Mouse (Mus musculus): ENCODE measurements around the gene Fam167b. TPM values are rescaled to one million over a fixed set of nuclear protein-coding genes. Genes with fewer than 3 reads are reported as not detected.

Fam167b gene
- polyA plus RNA-seq (2012; rRNA removed): 0.92 and 2.0 TPM in 2 replicates

GRCm38 (mm10) chr4:129578466-129578865 lies at the start of gene Fam167b:
Gene Fam167b (minus strand): TSS chr4:129578549.

GRCm38 (mm10) chr4:129623681-129624091 lies 45.3 kb upstream of the Fam167b start, which contains the start of gene Ccdc28b:
Gene Ccdc28b (minus strand): TSS chr4:129623947.

GRCm38 (mm10) chr4:129618786-129619691 lies 40.7 kb upstream of the Fam167b start, which contains the start of gene Iqcc:
Gene Iqcc (minus strand): TSS chr4:129619099.

GRCm38 (mm10) chr4:129614093-129614492 lies 35.7 kb upstream of the Fam167b start, which contains the start of gene Dcdc2b:
Gene Dcdc2b (minus strand): TSS chr4:129614257.

GRCm38 (mm10) chr4:129600233-129601158 lies 22.1 kb upstream of the Fam167b start, which contains the start of the genes Eif3i and Tmem234:
Gene Eif3i (minus strand): TSS chr4:129600648.
Gene Tmem234 (plus strand): TSS chr4:129600668.

GRCm38 (mm10) chr4:129573430-129573829 lies 4.9 kb downstream of the Fam167b start, which contains the start of gene Lck:
Gene Lck (minus strand): TSS chr4:129573641.

GRCm38 (mm10) chr4:129542592-129543141 lies 35.7 kb downstream of the Fam167b start, which contains the start of gene Hdac1:
Gene Hdac1 (minus strand): TSS chr4:129542713.

Other genes with a start within 250 kb of the Fam167b start
- gene Rbbp4, start 243.2 kb downstream of the Fam167b start, polyA plus RNA-seq (2012; rRNA removed): 115 and 134 TPM in 2 replicates
- gene Zbtb8os, start 242.9 kb downstream of the Fam167b start, polyA plus RNA-seq (2012; rRNA removed): 27.3 and 32.9 TPM in 2 replicates
- gene Zbtb8a, start 200.4 kb downstream of the Fam167b start, polyA plus RNA-seq (2012; rRNA removed): 16.9 and 18.8 TPM in 2 replicates
- 5.6 and 6.8 TPM in 2 replicates for gene Zbtb8b, start 137.7 kb downstream of the Fam167b start, polyA plus RNA-seq (2012; rRNA removed)
- 28.6 and 30.8 TPM in 2 replicates for gene Bsdc1, start 117.0 kb downstream of the Fam167b start, polyA plus RNA-seq (2012; rRNA removed)
- gene Tssk3, start 87.5 kb downstream of the Fam167b start, polyA plus RNA-seq (2012; rRNA removed): 0.14 and 0.18 TPM in 2 replicates
- 0.26 TPM in 1 of 2 replicates, not detected in the other for gene Fam229a, start 87.4 kb downstream of the Fam167b start, polyA plus RNA-seq (2012; rRNA removed)
- 1,353 and 1,492 TPM in 2 replicates for gene Marcksl1, start 65.0 kb downstream of the Fam167b start, polyA plus RNA-seq (2012; rRNA removed)
- 147 and 152 TPM in 2 replicates for gene Hdac1, start 35.8 kb downstream of the Fam167b start, polyA plus RNA-seq (2012; rRNA removed)
- gene Lck, start 4.9 kb downstream of the Fam167b start, polyA plus RNA-seq (2012; rRNA removed): 9.5 TPM in 2 replicates
- gene Eif3i, start 22.1 kb upstream of the Fam167b start, polyA plus RNA-seq (2012; rRNA removed): 314 and 322 TPM in 2 replicates
- gene Tmem234, start 22.1 kb upstream of the Fam167b start, polyA plus RNA-seq (2012; rRNA removed): 153 and 164 TPM in 2 replicates
- gene Dcdc2b, start 35.7 kb upstream of the Fam167b start, polyA plus RNA-seq (2012; rRNA removed): 5.1 and 5.3 TPM in 2 replicates
- 34.5 and 37.2 TPM in 2 replicates for gene Iqcc, start 40.5 kb upstream of the Fam167b start, polyA plus RNA-seq (2012; rRNA removed)
- 126 TPM in 2 replicates for gene Ccdc28b, start 45.4 kb upstream of the Fam167b start, polyA plus RNA-seq (2012; rRNA removed)
- gene Txlna, start 62.5 kb upstream of the Fam167b start, polyA plus RNA-seq (2012; rRNA removed): 60.4 and 65.8 TPM in 2 replicates
- gene Kpna6, start 94.2 kb upstream of the Fam167b start, polyA plus RNA-seq (2012; rRNA removed): 35.8 and 38.3 TPM in 2 replicates
- gene Tmem39b, start 118.3 kb upstream of the Fam167b start, polyA plus RNA-seq (2012; rRNA removed): 52.7 and 53.0 TPM in 2 replicates
- gene Khdrbs1, start 163.8 kb upstream of the Fam167b start, polyA plus RNA-seq (2012; rRNA removed): 97.4 and 97.6 TPM in 2 replicates
- 87.5 and 88.2 TPM in 2 replicates for gene Ptp4a2, start 232.7 kb upstream of the Fam167b start, polyA plus RNA-seq (2012; rRNA removed)

Data from central nervous system, embryonic 14 days (tissue).